Mouse (Mus musculus) fibroblast of lung, adult 2 months (primary cell): Measurements from ENCODE around the gene Fbxw8.

Source experiments
- DNase-seq: peaks from one replicate; pipeline ENCODE4 v3.0.0-alpha.2; 2011; ENCODE audit warnings: low read depth

Fbxw8 gene

GRCm38 (mm10) chr5:118073213-118073773 is 82.0 kb downstream of the Fbxw8 start:
- DNase-seq, result no peak

DNA sequence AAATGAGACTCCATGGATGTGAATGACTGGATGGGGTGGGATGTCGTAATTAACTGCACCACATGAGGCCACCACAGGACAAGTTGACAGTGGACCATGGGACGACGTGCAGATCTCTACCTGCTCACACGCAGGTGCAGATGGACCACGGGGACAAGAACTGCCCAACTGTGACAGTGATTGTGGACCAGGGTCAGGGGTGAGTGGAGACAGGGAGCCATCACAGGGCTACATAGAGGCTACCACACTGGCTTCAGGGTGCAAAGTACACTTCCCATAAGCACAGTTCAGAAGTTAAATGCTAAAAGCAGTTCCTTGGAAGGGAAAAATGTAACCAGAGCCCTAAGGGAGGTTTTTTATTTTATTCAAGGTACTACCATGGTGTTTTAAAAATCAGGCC is 83.5 kb downstream of the Fbxw8 start:
- no peak for DNase-seq

DNA sequence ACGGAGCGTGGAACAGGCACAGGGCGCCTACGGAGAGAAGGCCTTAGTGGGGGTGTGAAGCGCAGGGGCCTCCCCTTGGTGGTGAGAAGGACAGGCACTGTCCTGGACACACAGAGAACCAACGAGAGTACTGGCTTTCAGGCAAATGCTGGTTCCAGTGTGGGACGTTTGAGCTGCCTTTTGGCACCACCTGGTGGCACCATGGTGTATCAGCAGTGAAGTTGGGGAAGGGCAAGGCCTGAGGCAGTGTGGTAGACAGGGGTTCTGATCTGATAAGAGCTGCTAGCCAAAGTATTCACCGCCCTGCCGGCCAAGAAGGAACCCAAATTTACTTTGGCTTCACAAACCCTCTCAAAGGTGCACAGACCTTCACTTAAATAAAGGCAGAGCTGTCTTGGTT is 85.9 kb downstream of the Fbxw8 start:
- DNase-seq, result no peak

DNA sequence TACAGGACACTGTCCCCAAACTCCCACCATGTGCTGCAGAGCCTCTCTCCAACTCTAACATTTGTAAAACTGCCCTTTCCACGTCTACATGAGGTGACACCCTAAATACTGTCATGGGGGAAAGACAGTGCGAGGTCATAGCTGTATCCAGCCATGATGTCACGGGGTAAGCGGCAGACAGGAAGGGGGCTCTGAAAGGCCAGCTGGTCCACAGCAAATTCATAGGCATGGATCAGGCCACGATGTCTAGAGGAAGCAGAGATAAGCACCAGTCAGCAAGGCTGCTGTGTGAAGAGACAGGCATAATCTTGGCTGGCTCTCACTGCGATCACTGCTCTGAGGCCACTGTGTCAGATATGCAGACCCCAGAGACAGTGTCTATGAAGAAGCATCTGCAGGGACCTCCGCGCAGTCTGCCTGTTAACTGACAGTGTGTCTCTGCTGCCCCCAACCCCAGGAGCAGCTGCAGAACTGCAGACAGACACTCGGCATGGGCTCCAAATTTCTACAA is 87.2 kb downstream of the Fbxw8 start:
- no peak for DNase-seq

GRCm38 (mm10) chr5:118067572-118067971 is 87.7 kb downstream of the Fbxw8 start:
- DNase-seq, result no peak

DNA sequence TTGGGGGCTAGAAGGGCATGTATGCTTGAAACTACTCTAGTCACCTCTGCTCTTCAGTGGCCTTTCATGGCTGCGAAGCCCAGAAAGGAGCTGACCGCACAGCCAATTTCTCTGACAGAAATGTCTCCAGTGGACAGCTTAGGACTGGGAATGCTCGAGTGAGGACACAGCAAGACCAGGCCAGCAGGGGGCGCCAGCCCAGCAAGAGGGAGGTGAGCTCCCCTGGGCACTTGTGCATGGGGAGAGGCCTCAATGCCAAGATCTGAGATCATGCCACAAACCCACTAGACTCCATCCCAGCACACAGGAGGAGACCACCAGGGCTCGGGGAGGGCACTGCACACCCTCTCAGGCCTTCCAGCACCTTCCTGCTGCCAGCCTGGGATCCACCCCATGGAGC is 88.4 kb downstream of the Fbxw8 start:
- DNase-seq, result no peak

GRCm38 (mm10) chr5:118065516-118066255 is 89.6 kb downstream of the Fbxw8 start:
- DNase-seq, result no peak

DNA sequence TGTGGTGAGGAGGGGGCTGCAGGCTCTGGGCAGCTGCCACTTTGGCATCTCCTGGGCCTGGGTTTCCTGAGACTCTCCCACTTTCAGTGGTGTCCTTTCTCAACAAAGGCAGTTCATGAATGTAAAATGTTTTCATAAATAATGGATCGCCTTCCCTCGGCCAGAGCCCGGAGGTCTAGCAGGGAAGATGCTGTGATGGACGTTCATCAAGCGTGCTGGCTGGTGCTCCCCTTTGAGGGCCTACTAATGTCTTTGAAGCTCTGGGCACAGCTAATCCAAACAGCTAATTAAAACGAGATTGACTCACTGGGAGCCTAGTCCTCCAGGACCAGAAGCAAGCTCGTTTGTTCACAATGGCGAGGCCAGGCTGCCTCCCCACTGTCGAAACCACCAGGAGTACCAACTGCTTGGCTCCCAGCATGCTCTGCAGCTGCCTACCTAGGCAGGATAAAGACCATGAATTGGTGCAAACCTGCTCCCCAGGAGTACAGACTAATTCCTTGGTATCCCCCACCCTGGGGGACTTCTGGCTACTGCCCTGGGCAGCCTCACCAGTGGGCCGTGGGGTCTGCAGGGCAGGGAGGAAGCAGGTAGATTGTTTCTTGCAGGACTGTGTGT is 90.9 kb downstream of the Fbxw8 start:
- DNase-seq, result no peak

DNA sequence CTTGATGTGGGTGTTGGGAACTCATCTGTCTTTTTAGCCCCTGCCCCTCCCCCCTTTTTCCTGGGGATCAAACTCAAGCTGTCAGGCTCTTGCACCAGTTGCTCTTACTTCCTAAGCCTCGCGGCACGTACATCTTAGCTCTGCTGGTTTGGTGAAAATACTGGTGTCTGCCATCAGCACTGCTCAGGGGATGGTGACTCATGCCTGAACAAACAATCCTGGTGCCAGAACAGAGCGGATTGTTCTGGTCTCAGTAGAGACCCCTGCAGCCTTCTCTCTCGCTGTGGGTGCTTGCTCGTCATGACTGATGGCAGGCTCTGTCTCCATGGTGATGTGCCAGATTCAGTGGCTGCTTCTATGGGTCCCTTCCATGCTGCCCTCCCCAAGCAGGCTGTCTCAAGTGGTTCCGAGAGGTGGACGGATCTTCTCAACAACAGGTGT is 92.1 kb downstream of the Fbxw8 start:
- DNase-seq, result peak; percentile 46

GRCm38 (mm10) chr5:118061391-118061790 is 93.9 kb downstream of the Fbxw8 start:
- no peak for DNase-seq

DNA sequence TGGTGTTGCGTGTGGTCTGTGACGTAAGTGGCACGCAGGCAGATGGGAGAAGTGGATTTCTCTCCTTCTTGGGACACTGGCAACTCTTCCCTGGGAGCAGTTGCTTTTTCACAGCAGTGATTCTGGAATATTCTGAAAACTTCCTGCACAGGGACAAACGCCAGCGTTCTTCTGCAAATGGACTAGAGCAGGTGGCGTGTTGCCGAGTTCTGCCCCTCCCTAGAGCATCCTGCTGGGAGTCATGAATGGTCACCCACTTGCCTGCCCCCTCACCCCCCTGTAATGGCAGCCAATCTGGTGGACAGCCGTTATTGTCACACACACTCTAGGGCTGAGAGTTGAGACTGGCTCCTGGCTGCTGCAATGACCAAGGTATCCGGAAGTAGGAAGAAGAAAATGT is 95.6 kb downstream of the Fbxw8 start:
- DNase-seq, result no peak

DNA sequence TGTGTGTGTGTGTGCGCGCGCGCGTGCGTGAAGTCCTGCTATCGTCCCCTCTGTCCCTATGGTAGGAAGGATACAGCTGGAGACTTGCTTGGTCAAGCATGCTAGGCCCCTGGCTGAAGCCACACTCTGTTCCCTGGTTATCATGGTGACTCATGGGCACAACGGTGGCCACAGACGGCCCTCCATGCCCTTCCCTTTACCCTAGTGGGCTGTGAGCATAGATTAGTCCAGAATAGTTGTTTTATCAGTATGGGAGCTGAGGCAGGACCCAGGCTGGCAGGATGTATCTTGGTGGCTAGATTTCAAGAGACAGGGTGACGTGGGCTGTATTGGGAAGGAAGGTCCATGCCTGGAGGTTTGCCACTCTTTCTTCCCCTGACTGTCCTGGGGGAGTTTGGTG is 96.4 kb downstream of the Fbxw8 start:
- DNase-seq, result no peak

DNA sequence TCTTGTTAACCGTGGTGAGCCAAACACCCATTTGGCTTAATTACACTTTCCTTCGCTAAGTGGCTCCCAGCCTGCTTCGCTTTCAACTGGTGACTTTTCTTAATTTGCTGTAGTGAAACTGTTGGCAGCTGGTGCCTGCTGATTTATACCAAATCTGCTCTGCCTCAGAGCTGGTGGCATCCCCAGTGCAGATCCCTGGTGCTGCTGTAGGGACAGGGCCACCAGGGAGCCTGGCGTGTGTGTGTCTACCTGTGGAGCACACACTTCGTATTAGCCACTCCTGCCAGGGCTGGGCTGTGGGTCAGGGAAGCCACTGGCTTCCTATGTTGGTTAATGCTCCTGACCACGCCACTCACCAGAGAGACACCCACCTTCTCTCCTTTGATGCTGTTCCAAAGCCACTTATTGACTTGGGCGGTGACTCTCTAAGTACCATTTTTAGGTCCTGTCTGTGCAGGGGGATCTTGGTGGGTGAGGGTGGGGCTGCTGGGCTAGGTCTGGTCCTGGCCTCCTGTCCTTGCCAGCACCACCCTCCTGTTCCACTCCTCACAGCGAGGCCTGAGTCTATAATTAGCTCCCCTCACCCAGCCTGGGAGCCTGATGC is 97.7 kb downstream of the Fbxw8 start:
- DNase-seq, result no peak

DNA sequence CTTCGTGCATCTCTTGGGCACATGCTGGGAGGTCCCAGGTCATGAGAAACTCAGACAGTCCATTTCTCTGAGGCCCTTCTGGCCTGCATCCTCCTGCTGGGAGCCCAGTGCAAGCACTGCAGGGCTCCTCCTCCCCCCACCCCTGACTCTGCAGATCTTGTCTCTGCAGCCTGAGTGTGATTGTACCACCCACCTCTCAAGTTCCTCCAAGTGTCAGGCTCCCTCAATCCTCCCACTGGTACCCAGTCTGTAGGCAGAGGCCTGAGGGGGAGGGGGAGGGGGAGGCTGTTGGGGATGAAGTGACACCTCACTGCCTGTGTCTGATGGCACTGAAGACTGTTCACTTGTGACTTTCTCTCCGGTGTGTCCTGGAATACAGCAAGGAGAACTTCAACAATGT is 102.1 kb downstream of the Fbxw8 start:
- no peak for DNase-seq

DNA sequence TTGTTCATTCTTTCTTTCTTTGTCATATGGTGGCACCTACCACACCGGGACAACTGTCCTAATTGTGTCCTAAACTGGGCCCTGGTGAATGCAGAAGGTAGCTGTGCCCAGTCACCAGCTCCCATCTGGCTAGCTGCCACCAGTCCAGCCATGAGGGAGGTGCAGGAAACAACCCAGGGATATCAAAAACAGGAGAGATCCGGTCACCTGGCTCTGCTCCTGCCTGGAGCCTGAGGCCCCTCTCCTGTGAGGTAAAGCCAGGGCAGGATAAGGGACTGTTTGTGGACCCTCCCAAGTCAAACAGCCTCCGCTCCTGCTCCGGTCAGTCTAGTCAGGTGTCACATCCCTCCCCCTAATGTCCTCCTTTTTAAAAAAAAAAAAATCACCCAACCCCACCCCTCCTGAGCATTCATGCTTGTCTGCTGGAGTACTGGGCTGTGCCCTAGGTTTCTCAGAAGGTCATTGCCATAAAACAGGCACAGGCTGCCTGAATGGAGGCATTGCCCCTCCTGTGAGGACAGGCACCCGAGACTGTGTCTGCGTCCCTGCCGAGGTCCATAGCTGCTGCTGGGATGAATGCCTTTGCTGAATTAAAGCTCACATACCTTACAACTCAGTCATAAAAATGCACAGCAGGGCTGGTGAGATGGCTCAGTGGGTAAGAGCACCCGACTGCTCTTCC is 103.1 kb downstream of the Fbxw8 start:
- no peak for DNase-seq

DNA sequence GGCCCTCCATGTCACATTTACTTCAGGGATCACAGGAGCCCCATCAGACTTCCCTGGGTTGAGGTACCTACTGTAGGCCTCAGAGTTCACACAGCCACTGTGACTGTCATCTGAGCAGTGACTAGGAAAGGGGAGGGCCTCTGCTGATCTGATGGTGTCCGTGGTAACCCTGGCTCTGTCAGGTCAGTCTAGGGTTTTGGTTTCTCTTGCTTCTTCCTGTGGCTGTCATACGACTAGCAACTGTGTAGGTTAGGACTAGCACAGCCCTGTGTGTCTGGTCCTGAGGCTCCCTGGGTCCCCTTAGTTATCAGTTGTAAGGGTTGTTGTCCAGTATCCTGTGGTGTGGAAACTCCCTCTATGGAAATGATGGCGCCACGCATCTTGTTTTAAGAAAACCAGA is 104.5 kb downstream of the Fbxw8 start:
- no peak for DNase-seq

- no peak for DNase-seq
These were observed 106.3 kb downstream of the Fbxw8 start for GRCm38 (mm10) chr5:118048928-118049327.

DNA sequence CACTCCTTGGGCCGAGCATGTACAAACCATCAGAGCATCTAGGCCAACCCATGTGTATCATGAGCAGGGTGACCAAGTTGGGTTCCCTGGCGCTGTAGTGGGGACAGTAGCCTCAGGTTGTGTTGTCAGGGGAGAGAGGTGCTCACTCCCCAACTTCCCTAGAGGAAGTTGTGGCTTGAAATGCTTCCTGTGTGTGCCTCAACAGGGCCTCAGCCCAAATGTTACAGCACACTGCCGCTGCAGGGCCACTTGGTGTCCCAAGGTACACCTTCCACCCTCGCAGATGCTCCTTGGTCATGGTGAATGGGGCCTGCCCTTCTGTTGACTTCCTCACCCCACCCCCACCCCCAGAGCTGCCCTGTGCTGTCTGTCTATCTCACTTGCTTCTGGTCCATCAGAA is 106.9 kb downstream of the Fbxw8 start:
- no peak for DNase-seq

DNA sequence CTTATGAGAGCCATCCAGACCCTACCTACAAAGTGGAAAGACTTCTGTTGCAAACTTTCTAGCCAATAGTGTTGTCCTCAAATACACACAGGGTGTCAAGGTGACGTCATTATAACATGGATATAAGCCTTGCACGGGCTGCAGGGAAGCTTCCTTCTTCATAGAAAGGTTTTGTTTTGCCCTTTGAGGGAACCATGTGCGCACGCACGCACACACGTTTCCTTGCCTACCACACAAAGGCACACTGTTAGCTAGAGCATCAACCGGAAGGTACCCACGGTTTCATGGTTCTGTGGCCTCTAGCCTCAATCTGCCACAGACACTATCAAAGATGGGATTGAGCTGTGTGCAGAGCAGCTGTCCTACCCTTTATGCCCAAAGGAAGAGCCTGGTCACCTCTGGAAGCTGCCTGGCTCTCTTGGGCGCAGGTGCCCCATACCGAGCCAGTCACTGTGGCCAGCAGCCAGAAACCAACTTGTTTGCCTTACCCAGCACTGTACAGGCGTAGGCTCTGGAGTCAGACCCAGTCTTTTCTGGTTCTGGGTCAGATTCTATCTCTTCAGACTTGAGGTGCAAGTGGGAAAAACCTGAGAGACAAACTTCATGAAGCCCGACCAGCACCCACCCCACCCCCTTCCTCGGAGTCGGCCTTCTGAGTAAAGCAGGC is 108.0 kb downstream of the Fbxw8 start:
- no peak for DNase-seq

- DNase-seq, result no peak
These were observed 109.9 kb downstream of the Fbxw8 start for GRCm38 (mm10) chr5:118045385-118045784.

GRCm38 (mm10) chr5:118044907-118045306 is 110.4 kb downstream of the Fbxw8 start:
- DNase-seq, result no peak

GRCm38 (mm10) chr5:118043761-118044160 is 111.5 kb downstream of the Fbxw8 start:
- DNase-seq, result no peak
